Mouse (Mus musculus) neural tube, embryonic 12.5 days (tissue): ENCODE data around the gene Phlda3. TPM values are rescaled to one million over a fixed set of nuclear protein-coding genes. Genes with fewer than 3 reads are reported as not detected.
A peak's percentile ranks its signal among the peaks of the same experiment; 100 is the strongest.

Experiments
- ATAC-seq: fragments of 200-750 bp; cut with Nextera tagmentation; 2 replicates; pipeline ENCODE4 v1.8.0; 2017; ENCODE audit warnings: low read depth, mild to moderate bottlenecking, moderate TSS enrichment, moderate library complexity; ENCODE audit not compliant: low FRiP score
- H3K27ac ChIP-seq: fragments of 300-500 bp; sonication (generic); 2 replicates; pipeline ENCODE4 v1.5.1; 2016
- H3K27me3 ChIP-seq: fragments of 300-500 bp; sonication (generic); replicated peaks from 2 replicates; pipeline ENCODE4 v1.6.1; 2016; ENCODE audit warnings: mild to moderate bottlenecking
- H3K36me3 ChIP-seq: fragments of 300-500 bp; sonication (generic); 2 replicates; pipeline ENCODE4 v1.6.1; 2016; ENCODE audit warnings: mild to moderate bottlenecking
- H3K4me1 ChIP-seq: fragments of 300-500 bp; sonication (generic); 2 replicates; pipeline ENCODE4 v1.6.1; 2016
- H3K4me2 ChIP-seq: fragments of 300-500 bp; sonication (generic); replicated peaks from 2 replicates; pipeline ENCODE4 v1.6.1; 2016; ENCODE audit warnings: mild to moderate bottlenecking
- H3K4me3 ChIP-seq: fragments of 300-500 bp; sonication (generic); 2 replicates; pipeline ENCODE4 v1.5.1; 2016
- H3K9ac ChIP-seq: fragments of 300-500 bp; sonication (generic); 2 replicates; pipeline ENCODE4 v1.6.1; 2016; ENCODE audit warnings: mild to moderate bottlenecking
- H3K9me3 ChIP-seq: fragments of 300-500 bp; sonication (generic); 2 replicates; pipeline ENCODE4 v1.6.1; 2016; ENCODE audit warnings: mild to moderate bottlenecking
- WGBS: fragments of 180-500 bp; shearing (Covaris S2); methylation state at CpG from one replicate; pipeline ENCODE4 v1.1.7; 2016; 5-methylcytosine and 5-hydroxymethylcytosine counted together
- polyA plus RNA-seq: library from polyadenylated mRNA; unstranded; fragments of >200 nt; fragmentation: Nextera tagmentation; extraction: Ambion mirVana; gene quantifications from 2 replicates; pipeline ENCODE4 v1.2.1, GENCODE M21; 2016

The Phlda3 gene
- polyA plus RNA-seq, 1 experiment from 2014 or later: 21.9 TPM

GRCm38 (mm10) chr1:135763503-135764205 is 2.3 kb upstream of the Phlda3 start:
- H3K27ac ChIP-seq: no peak overlapping the region
- H3K9ac ChIP-seq: no peak overlapping the region
- no peaks in the 10 kb centered on the region for H3K9me3 ChIP-seq
- H3K4me2 ChIP-seq: no peak overlapping the region
- no peak overlapping the region for H3K4me3 ChIP-seq
- peaks cover 3% of the 10 kb centered on the region; the same call in 1 of the 2 replicates for H3K36me3 ChIP-seq
- no peak for ATAC-seq
- peaks cover 24% of the 10 kb centered on the region for H3K4me1 ChIP-seq
- no peaks in the 10 kb centered on the region; the same call in none of the 2 replicates for H3K27me3 ChIP-seq
- 80% methylated on average over 9 of the region's 9 CpGs for WGBS

GRCm38 (mm10) chr1:135764206-135764528 is 1.8 kb upstream of the Phlda3 start:
- Histone ChIP-seq H3K27me3 (no peaks in the 10 kb centered on the region; the same call in none of the 2 replicates), H3K4me2 (no peak overlapping the region), H3K27ac (no peak overlapping the region), H3K4me1 (peaks cover 24% of the 10 kb centered on the region), H3K36me3 (peaks cover 4% of the 10 kb centered on the region; the same call in 1 of the 2 replicates), H3K9me3 (no peaks in the 10 kb centered on the region), H3K9ac (no peak overlapping the region), H3K4me3 (no peak overlapping the region)
- WGBS: 84% methylated on average over 2 of the region's 2 CpGs
- no peak for ATAC-seq

GRCm38 (mm10) chr1:135766592-135767306 is 830 bp downstream of the Phlda3 start:
- peaks cover 4% of the 10 kb centered on the region; the same call in 1 of the 2 replicates for H3K36me3 ChIP-seq
- peak; percentile 37 for ATAC-seq
- 29% methylated on average over 30 of the region's 30 CpGs for WGBS

GRCm38 (mm10) chr1:135767324-135767890 is 1.5 kb downstream of the Phlda3 start:
- Histone ChIP-seq H3K9me3 (no peaks in the 10 kb centered on the region), H3K27me3 (no peaks in the 10 kb centered on the region; the same call in none of the 2 replicates), H3K9ac (no peak overlapping the region), H3K4me1 (peaks cover 24% of the 10 kb centered on the region), H3K4me3 (no peak overlapping the region), H3K27ac (no peak overlapping the region), H3K36me3 (peaks cover 4% of the 10 kb centered on the region; the same call in 1 of the 2 replicates), H3K4me2 (peak overlapping the region; percentile 96)
- 80% methylated on average over 4 of the region's 4 CpGs for WGBS
- ATAC-seq: no peak

More at GRCm38 (mm10) chr1:135766592-135767306, 830 bp downstream of the Phlda3 start:
- Histone ChIP-seq H3K9me3 (no peaks in the 10 kb centered on the region), H3K27me3 (no peaks in the 10 kb centered on the region; the same call in none of the 2 replicates), H3K4me2 (peak overlapping the region; percentile 96), H3K27ac (no peak overlapping the region), H3K4me1 (peaks cover 24% of the 10 kb centered on the region), H3K4me3 (peak overlapping the region; percentile 58), H3K9ac (peak overlapping the region; percentile 81)

- 93% methylated on average over 2 of the region's 2 CpGs for WGBS
- no peak for ATAC-seq
- no peak overlapping the region for H3K4me2 ChIP-seq
- no peaks in the 10 kb centered on the region; the same call in none of the 2 replicates for H3K27me3 ChIP-seq
- H3K4me1 ChIP-seq: peaks cover 24% of the 10 kb centered on the region
- H3K9ac ChIP-seq: no peak overlapping the region
- peaks cover 4% of the 10 kb centered on the region; the same call in 1 of the 2 replicates for H3K36me3 ChIP-seq
- no peak overlapping the region for H3K27ac ChIP-seq
- no peak overlapping the region for H3K4me3 ChIP-seq
- no peaks in the 10 kb centered on the region for H3K9me3 ChIP-seq
Measured at GRCm38 (mm10) chr1:135768400-135768799, 2.5 kb downstream of the Phlda3 start.

GRCm38 (mm10) chr1:135770237-135770636 is 4.3 kb downstream of the Phlda3 start:
- Histone ChIP-seq H3K9me3 (no peaks in the 10 kb centered on the region), H3K36me3 (peaks cover 4% of the 10 kb centered on the region; the same call in 1 of the 2 replicates), H3K4me2 (no peak overlapping the region), H3K4me3 (no peak overlapping the region), H3K9ac (no peak overlapping the region), H3K27me3 (no peaks in the 10 kb centered on the region; the same call in none of the 2 replicates), H3K27ac (no peak overlapping the region), H3K4me1 (peaks cover 24% of the 10 kb centered on the region)
- no peak for ATAC-seq
- 66% methylated on average over 7 of the region's 7 CpGs for WGBS

GRCm38 (mm10) chr1:135770896-135771572 is 5.1 kb downstream of the Phlda3 start:
- Histone ChIP-seq H3K9me3 (no peaks in the 10 kb centered on the region), H3K4me1 (peaks cover 17% of the 10 kb centered on the region), H3K27ac (no peak overlapping the region), H3K4me3 (no peak overlapping the region), H3K9ac (no peak overlapping the region), H3K27me3 (no peaks in the 10 kb centered on the region; the same call in none of the 2 replicates), H3K36me3 (peaks cover 4% of the 10 kb centered on the region; the same call in 1 of the 2 replicates), H3K4me2 (no peak overlapping the region)
- ATAC-seq: no peak
- WGBS: 74% methylated on average over 12 of the region's 12 CpGs

- WGBS: 76% methylated on average over 8 of the region's 8 CpGs
- H3K4me2 ChIP-seq: no peak overlapping the region
- H3K4me3 ChIP-seq: no peak overlapping the region
- ATAC-seq: no peak
- H3K36me3 ChIP-seq: peaks cover 4% of the 10 kb centered on the region; the same call in 1 of the 2 replicates
- no peak overlapping the region for H3K9ac ChIP-seq
- peaks cover 12% of the 10 kb centered on the region for H3K4me1 ChIP-seq
- H3K27ac ChIP-seq: no peak overlapping the region
- no peaks in the 10 kb centered on the region for H3K9me3 ChIP-seq
- H3K27me3 ChIP-seq: no peaks in the 10 kb centered on the region; the same call in none of the 2 replicates
Measured at GRCm38 (mm10) chr1:135771573-135771970, 5.7 kb downstream of the Phlda3 start.

- Histone ChIP-seq H3K27me3 (no peaks in the 10 kb centered on the region), H3K27ac (no peak overlapping the region), H3K4me1 (peaks cover 23% of the 10 kb centered on the region), H3K4me2 (no peak overlapping the region), H3K36me3 (no peaks in the 10 kb centered on the region), H3K9me3 (no peaks in the 10 kb centered on the region), H3K9ac (no peak overlapping the region), H3K4me3 (no peak overlapping the region)
- no peak for ATAC-seq
Measured at GRCm38 (mm10) chr1:135776596-135776995, 10.7 kb downstream of the Phlda3 start.

- H3K4me1 ChIP-seq: peaks cover 23% of the 10 kb centered on the region
- H3K4me3 ChIP-seq: no peak overlapping the region
- WGBS: 94% methylated on average over 1 of the region's 1 CpGs
- no peak for ATAC-seq
- no peak overlapping the region for H3K4me2 ChIP-seq
- H3K27me3 ChIP-seq: no peaks in the 10 kb centered on the region
- H3K9me3 ChIP-seq: no peaks in the 10 kb centered on the region
- no peak overlapping the region for H3K9ac ChIP-seq
- H3K27ac ChIP-seq: no peak overlapping the region
- H3K36me3 ChIP-seq: no peaks in the 10 kb centered on the region
Measured at GRCm38 (mm10) chr1:135777046-135777445, 11.1 kb downstream of the Phlda3 start.

GRCm38 (mm10) chr1:135778780-135779535 is 13.0 kb downstream of the Phlda3 start, which contains the start of gene Tnni1:
Gene Tnni1 (plus strand): TSS chr1:135779434.
- no peaks in the 10 kb centered on the region for H3K27me3 ChIP-seq
- no peaks in the 10 kb centered on the region for H3K36me3 ChIP-seq
- H3K27ac ChIP-seq: no peak within 1 kb of the TSS
- peak; percentile 49; the same call in 1 of the 2 replicates for ATAC-seq
- no peak within 1 kb of the TSS for H3K4me3 ChIP-seq
- no peak within 1 kb of the TSS for H3K9ac ChIP-seq
- H3K4me1 ChIP-seq: peaks cover 28% of the 10 kb centered on the region
- peak within 1 kb of the TSS; percentile 32 for H3K4me2 ChIP-seq
- 35% methylated on average over 22 of the region's 22 CpGs for WGBS
- H3K9me3 ChIP-seq: no peaks in the 10 kb centered on the region
